Mouse (Mus musculus): ENCODE results near the gene Sis. TPM values are rescaled to one million over a fixed set of nuclear protein-coding genes. Genes with fewer than 3 reads are reported as not detected.

Gene Sis
- under 1 TPM in 1 of 2 experiments, not detected in 1; 0.23 TPM for total RNA-seq (2021)

DNA sequence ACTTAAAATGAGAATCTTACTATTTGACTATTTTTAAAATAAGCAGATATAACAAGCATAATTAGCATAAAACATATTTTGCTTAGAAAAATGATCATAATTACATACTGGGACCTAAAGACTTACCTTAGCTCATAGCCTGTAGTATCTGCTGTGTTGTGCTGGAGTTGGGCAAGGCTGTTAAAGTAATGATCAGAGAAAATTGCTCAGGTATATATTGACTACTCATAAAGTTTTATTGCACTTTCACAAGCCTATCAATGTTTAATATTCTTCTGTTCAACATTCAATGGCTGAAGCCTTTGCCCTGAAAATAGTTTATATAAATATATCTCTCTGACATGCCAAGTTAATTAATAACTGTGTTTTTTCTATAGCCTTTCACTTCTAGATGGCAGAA is at the start of gene Sis:
Gene Sis, minus strand, starts transcription at position 189 of the 400 bp plus-strand sequence.
- no peak for DNase-seq

DNA sequence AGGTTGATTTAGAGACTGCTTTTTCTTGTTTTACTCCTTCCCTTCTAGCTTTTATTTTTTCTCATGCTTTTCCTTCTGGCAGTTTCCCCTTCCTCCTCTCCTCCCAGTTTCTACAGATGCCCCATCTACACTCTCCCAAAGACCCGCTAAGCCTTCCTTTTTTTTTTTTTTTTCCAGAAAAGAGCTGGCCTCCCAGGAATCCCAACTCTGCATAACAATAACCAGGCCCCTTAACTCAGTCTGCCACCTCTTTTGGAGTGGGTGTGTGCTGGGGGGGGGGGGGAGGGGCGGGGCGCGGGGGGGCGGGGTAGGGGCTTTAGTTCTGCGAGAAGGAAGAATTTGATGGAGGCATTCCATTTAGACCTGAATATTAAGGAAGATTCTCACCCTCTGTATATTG is 38.4 kb upstream of the Sis start:
- no peak for DNase-seq

DNA sequence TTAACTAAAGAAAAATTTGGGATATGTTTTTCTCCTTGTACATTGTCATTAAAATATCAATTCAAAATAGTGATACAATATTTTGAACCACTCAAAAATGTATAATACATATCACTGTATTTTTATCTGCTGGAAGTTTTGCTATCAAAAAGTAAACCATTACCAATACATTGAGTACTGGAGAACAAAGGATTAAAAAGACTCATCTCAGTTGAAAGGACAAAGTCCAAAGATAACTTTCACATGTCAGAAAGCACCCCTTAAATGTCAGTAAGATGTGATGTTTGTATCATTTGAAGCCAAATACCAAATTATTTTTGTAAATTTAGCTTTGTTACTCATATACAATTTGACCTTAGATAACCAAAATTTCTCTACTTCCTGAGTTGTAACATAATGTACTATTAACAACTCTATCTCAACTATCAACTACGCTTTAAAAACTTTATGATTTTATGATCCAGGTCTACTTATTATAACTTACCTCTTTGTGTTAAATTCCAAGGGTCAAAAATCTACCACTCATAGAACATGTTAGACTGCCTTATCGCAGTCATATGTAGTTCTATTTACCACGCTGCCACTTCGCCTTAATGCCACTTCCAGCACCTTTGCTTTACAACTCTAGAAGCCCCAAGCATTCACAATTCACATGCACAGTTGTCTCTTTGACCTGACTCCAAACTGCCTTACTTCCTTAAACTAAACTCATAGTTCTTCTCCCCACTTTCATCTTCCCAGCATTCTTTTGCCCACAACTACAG is 35.5 kb upstream of the Sis start:
- no peak for DNase-seq

DNA sequence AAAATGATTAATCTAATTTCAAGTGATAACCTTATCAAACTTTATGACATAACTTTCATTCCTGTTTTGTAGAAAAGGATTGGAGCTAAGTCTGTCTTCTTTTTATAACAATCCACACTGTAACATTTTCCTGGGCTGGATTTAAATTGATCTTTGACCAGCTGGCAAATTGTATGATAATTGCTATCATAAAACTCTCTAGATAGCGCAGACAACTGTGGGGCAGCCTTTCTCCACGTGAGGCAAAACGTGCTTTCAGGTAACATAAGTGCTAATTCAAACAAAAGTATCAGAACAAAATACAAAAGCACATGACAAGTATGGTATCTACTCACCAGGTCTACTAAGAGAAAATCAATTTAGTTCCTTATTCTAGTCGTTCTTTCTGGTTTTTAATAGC is 29.9 kb upstream of the Sis start:
- DNase-seq, result no peak

DNA sequence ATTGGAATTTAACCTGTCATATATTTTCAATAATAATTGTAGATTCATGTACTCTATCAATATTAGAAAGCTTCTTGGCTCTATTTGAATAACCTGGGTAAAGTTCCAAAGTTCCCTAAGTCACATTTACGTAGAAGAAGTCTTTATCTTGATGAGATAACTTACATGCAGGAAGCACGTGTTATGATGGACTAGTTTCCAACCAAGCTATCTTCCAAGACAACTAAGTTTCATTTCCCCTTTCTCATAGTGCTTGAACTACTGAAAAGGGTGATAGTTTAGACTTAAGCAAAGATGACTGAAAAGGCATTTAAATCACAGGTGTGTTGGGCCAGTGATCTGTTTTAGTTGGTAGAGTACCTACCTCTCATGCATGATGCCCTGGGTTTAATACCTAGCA is 23.3 kb upstream of the Sis start:
- no peak for DNase-seq

DNA sequence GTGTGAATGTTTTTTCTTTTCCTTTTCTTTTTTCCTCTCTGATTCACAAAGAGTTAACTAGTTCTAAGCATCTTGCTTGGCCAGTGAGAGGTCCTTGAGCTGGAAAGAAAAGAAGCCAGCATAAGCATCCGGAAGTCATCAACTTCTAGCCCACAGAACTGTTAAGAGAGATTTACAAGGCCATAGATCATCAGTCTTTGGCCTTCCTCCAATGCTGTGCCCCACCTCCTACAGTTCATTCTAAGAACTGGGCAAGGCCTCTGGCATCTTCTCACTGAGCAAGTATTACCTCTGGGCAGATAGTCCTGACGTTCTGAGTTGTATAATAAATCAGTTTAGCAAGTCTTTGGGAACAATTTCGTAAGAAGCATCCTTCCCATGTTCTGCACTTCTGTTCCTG is 8.9 kb upstream of the Sis start:
- DNase-seq, result no peak

GRCm38 (mm10) chr3:72918919-72919526 is 48.6 kb downstream of the Sis start:
- no peak for DNase-seq

DNA sequence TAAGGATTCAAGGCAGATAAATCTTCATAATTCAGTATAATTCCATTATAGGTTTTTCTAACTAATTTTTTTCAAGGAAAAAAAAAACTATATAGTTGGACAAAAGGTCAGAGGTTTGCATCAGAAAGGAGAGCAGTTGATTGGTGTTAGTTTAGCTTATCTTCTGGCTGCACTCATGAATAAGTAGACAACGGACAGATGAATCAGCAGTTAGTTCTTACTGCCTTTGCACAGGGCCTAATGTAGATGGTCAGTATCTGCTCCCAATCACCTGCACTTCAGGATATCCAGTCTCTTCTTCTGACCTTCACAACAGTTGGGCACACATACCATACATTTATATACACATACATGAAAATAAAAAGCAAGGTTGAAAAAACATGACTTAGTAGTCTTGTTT is 85.2 kb downstream of the Sis start:
- DNase-seq, result no peak

DNA sequence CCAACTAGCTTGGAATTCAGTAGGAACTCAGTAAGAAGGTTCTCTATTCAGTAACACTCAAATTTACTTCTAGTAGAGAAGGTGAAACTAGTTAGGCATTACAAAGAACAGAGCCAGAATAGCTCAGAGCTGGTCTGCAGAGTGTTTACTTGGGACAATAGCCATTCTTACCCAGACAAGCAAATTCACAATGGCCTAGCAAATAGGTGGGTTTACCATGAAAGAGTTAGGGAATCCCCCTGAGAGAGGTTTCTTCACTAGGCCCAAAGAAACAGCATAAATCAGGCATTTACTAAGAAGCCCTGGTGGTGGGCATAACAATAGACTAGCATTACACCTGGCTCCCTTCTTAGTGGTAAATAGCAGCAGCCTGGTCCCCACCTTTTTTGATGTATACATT is 99.5 kb downstream of the Sis start:
- no peak for DNase-seq

DNA sequence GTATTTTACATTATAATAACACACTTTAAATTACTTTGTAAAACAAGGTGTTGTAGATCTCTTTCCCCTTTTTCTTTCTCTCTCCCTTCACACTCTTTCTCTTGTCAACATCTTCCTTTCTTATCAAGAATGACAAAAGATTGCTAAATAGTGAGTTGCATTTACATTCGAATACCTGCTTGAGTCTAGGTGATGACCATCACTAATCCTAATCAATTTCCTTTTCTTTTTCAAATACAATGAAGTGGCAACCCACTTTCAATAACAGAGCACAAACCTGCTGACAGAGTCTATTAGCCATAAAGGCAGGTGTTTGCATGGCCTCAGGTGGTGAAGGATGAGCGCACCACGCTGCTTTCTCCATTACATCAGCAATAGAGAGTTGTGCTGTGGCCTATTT is 108.9 kb downstream of the Sis start:
- no peak for DNase-seq

DNA sequence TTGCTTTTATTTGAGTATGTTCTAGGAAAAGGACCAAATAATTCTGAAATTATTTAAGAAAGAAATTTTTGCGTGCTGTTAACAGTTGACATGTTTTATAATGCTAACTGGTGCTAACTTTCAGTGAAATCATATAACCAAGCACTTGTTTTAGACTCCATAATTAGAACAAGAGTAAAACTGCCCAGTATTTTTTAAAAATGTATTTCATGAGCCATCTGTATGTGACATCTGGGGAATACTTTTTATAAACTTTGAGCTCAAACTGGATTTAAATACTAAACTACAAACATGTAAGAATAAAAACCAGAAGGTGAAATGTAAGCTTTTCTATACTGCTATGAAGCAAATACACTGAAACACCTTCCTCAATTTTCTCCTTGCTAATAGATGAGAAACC is 112.3 kb downstream of the Sis start:
- DNase-seq, result no peak

GRCm38 (mm10) chr3:72840641-72841040 is 127.0 kb downstream of the Sis start:
- no peak for DNase-seq

Other genes with a start within 250 kb of the Sis start
- gene Slitrk3, start 89.9 kb upstream of the Sis start, total RNA-seq (2021), result 10 to 100 TPM; 87.8 to 93.5 TPM